Mouse (Mus musculus): ENCODE data around the gene Maz. TPM values are rescaled to one million over a fixed set of nuclear protein-coding genes. Genes with fewer than 3 reads are reported as not detected.

Maz gene
- polyA plus RNA-seq, 1 experiment from 2014 or later = 20.0 TPM

DNA sequence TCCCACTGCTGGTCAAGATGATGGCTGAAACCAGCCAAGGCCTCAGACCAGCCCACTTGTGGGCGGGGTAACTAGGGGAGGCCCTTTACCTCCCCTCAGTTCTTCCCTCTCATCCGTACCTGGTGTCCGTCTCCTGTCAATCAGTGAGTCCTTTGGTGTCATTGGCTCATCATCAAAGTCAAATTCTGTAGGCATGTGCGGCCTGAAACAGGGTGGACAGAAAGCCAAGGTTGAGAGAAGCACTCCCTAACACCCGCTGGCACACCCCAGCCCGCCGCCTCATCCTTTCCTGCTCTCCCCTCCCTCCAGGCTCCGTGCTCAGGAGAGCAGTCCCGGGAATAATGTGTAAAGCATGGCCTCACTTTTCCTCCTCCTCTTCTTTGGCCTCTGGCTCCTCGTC is 10.8 kb downstream of the Maz start:
- DNase-seq (peak; percentile 70), ATAC-seq (peak; percentile 27)
- Histone ChIP-seq H3K4me2 (ENCODE audit: low read depth, low read length) (peak overlapping the region; percentile 83), H3K36me3 (replicated peaks; ENCODE audit: insufficient read depth, low read length) (peaks cover 8% of the 10 kb centered on the region; the same call in 1 of the 2 replicates), H3K9ac (replicated peaks) (peak overlapping the region; percentile 72), H3K9me3 (ENCODE audit: low read length) (no peaks in the 10 kb centered on the region), H3K4me3 (ENCODE audit: low read depth, low read length) (peak overlapping the region; percentile 73), H3K27ac (ENCODE audit: low read depth) (peak overlapping the region; percentile 87), H3K4me1 (ENCODE audit: insufficient read depth) (peaks cover 38% of the 10 kb centered on the region), H3K27me3 (ENCODE audit: insufficient read depth, low read length) (no peaks in the 10 kb centered on the region)
- 6% methylated on average over 10 of the region's 10 CpGs for WGBS (ENCODE audit: insufficient replicate concordance)
- TF ChIP-seq CTCF (IDR thresholded peaks at IDR 0.05; ENCODE audit: low read depth) (no peak), EP300 (IDR thresholded peaks at IDR 0.05; ENCODE audit: low read depth) (no peak)

DNA sequence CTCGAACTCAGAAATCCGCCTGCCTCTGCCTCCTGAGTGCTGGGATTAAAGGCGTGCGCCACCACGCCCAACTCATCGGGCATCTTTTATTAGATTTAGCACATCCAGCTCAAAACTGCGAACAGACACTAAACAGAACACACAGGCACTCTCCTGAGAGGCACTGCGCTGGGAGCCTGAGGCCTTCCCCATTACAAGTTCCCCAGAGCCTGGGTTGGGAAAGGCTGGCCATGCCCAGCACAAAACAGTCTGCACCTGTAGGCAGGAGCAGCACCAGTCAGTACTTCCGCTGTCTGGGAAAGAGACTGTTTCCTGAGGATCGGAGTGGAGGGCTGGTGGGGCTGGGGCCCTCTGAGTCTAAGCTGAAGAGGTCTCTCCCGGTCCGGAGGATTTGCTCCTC is 11.8 kb downstream of the Maz start:
- Histone ChIP-seq H3K4me3 (ENCODE audit: low read depth, low read length) (no peak overlapping the region), H3K36me3 (replicated peaks; ENCODE audit: insufficient read depth, low read length) (peaks cover 8% of the 10 kb centered on the region; the same call in 1 of the 2 replicates), H3K9me3 (ENCODE audit: low read length) (no peaks in the 10 kb centered on the region), H3K9ac (replicated peaks) (no peak overlapping the region; the same call in 1 of the 2 replicates), H3K27ac (ENCODE audit: low read depth) (0 out of 2 replicates have a peak overlapping the region, but pooled peaks have one; percentile 3), H3K4me2 (ENCODE audit: low read depth, low read length) (peak overlapping the region; percentile 84; the same call in 1 of the 2 replicates), H3K4me1 (ENCODE audit: insufficient read depth) (peaks cover 35% of the 10 kb centered on the region), H3K27me3 (ENCODE audit: insufficient read depth, low read length) (no peaks in the 10 kb centered on the region)
- DNase-seq = no peak
- ATAC-seq = no peak
- WGBS (ENCODE audit: insufficient replicate concordance) = 91% methylated on average over 12 of the region's 12 CpGs
- TF ChIP-seq EP300 (IDR thresholded peaks at IDR 0.05; ENCODE audit: low read depth) (no peak), CTCF (IDR thresholded peaks at IDR 0.05; ENCODE audit: low read depth) (no peak)

DNA sequence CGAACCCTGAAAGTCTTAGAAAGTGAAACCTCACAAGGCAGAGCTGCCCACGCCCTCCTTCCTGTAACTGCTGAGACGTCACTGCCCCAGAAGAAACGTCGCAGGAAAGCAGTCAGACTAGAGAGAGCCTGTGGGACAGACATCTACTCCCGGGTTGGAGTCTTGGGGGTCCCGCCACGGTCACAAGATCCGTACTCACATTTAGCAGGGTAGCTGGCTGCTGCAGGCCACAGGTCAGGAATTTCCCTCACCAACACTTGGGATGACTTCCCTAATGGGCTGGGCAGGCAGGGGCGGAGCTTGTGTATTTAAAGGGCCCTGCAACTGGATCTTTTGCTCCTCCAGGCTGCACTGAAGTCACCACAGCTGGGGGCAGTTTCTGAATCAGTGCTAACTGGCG is 12.5 kb downstream of the Maz start, which contains the start of gene Mvp:
TSS of gene Mvp (minus strand) at position 302 of the 400 bp plus-strand sequence.
- Histone ChIP-seq H3K9me3 (ENCODE audit: low read length) (no peaks in the 10 kb centered on the region), H3K4me1 (ENCODE audit: insufficient read depth) (peaks cover 39% of the 10 kb centered on the region), H3K9ac (replicated peaks) (peak within 1 kb of the TSS; percentile 73), H3K4me2 (ENCODE audit: low read depth, low read length) (peak within 1 kb of the TSS; percentile 84), H3K4me3 (ENCODE audit: low read depth, low read length) (peak within 1 kb of the TSS; percentile 70), H3K27ac (ENCODE audit: low read depth) (peak within 1 kb of the TSS; percentile 87), H3K36me3 (replicated peaks; ENCODE audit: insufficient read depth, low read length) (peaks cover 8% of the 10 kb centered on the region; the same call in 1 of the 2 replicates), H3K27me3 (ENCODE audit: insufficient read depth, low read length) (no peaks in the 10 kb centered on the region)
- DNase-seq (peak; percentile 72), ATAC-seq (no peak)
- TF ChIP-seq EP300 (IDR thresholded peaks at IDR 0.05; ENCODE audit: low read depth) = no peak
- no peak for TF ChIP-seq CTCF (IDR thresholded peaks at IDR 0.05; ENCODE audit: low read depth)
- WGBS (ENCODE audit: insufficient replicate concordance) = 17% methylated on average over 11 of the region's 11 CpGs

DNA sequence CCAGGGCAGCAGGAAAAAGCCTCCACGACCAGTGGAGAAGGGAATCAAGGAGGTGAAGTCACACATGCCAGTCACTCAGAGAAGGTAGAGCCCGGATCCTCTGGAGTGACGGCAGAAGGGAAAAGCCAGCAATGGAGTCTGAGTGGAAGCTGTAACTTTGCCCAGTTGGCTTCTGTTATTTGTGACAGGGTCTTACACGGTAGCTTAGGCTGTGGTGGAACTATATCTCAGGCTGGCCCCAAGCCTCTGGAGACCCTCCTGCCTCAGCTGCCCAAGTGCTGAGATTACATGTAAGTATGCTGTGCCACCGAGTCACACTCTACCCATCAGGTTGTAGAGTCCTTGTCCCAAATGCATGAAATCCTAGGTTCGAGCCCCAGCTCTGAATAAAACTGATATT is 13.5 kb downstream of the Maz start:
- ATAC-seq (no peak), DNase-seq (no peak)
- Histone ChIP-seq H3K9ac (replicated peaks) (peak overlapping the region; percentile 73), H3K4me3 (ENCODE audit: low read depth, low read length) (peak overlapping the region; percentile 70), H3K4me2 (ENCODE audit: low read depth, low read length) (peak overlapping the region; percentile 84), H3K36me3 (replicated peaks; ENCODE audit: insufficient read depth, low read length) (peaks cover 8% of the 10 kb centered on the region; the same call in 1 of the 2 replicates), H3K9me3 (ENCODE audit: low read length) (no peaks in the 10 kb centered on the region), H3K27ac (ENCODE audit: low read depth) (no peak overlapping the region), H3K4me1 (ENCODE audit: insufficient read depth) (peaks cover 48% of the 10 kb centered on the region), H3K27me3 (ENCODE audit: insufficient read depth, low read length) (no peaks in the 10 kb centered on the region)
- WGBS (ENCODE audit: insufficient replicate concordance) = 88% methylated on average over 6 of the region's 6 CpGs
- TF ChIP-seq EP300 (IDR thresholded peaks at IDR 0.05; ENCODE audit: low read depth) (no peak), CTCF (IDR thresholded peaks at IDR 0.05; ENCODE audit: low read depth) (no peak)

DNA sequence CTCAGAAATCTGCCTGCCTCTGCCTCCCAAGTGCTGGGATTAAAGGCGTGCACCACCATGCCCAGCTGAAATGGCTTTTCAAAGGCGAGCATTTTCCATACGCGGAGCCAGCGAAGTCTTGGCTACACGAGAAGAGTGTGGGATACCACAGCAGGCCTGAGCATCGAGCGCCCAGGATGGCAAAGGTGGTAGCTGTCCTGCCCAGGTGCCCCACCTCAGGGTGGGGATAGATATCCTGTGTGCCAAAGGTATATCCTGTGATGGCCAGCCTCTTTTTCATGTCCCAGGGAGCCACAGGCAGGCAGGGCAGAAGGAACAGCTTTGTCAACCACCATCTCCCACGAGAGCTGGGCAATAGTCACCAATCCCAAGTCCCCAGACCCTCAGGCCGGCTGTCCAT is 14.0 kb downstream of the Maz start:
- Histone ChIP-seq H3K9me3 (ENCODE audit: low read length) (no peaks in the 10 kb centered on the region), H3K36me3 (replicated peaks; ENCODE audit: insufficient read depth, low read length) (peaks cover 8% of the 10 kb centered on the region; the same call in 1 of the 2 replicates), H3K4me2 (ENCODE audit: low read depth, low read length) (no peak overlapping the region), H3K27ac (ENCODE audit: low read depth) (no peak overlapping the region), H3K27me3 (ENCODE audit: insufficient read depth, low read length) (no peaks in the 10 kb centered on the region), H3K4me1 (ENCODE audit: insufficient read depth) (peaks cover 52% of the 10 kb centered on the region), H3K9ac (replicated peaks) (no peak overlapping the region), H3K4me3 (ENCODE audit: low read depth, low read length) (no peak overlapping the region)
- TF ChIP-seq CTCF (IDR thresholded peaks at IDR 0.05; ENCODE audit: low read depth) (no peak), EP300 (IDR thresholded peaks at IDR 0.05; ENCODE audit: low read depth) (no peak)
- ATAC-seq (no peak), DNase-seq (no peak)
- WGBS (ENCODE audit: insufficient replicate concordance) = 86% methylated on average over 10 of the region's 10 CpGs

DNA sequence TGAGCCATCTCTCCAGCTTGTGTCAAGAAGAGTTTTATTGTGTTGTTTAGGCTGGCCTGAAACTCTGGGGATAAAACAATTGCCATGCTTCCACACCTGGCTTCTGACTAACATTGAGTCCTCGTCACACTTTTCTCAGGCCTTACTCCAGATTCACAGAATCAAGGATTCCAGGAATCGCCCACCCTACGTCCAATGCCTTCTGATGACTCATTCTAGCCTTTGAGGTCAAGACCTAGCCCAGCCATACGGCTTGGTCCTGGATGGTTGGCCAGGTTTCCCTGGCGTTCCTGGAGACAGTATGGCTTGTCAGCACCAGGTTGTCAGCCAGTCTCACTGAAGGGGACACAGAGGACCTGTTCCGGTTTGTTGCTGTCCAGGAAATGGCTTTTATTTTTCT is 14.5 kb downstream of the Maz start:
- DNase-seq = no peak
- no peaks in the 10 kb centered on the region for H3K27me3 ChIP-seq (ENCODE audit: insufficient read depth, low read length)
- no peaks in the 10 kb centered on the region for H3K9me3 ChIP-seq (ENCODE audit: low read length)
- H3K4me2 ChIP-seq (ENCODE audit: low read depth, low read length) = no peak overlapping the region
- no peak overlapping the region for H3K4me3 ChIP-seq (ENCODE audit: low read depth, low read length)
- H3K9ac ChIP-seq (replicated peaks) = no peak overlapping the region
- no peak overlapping the region for H3K27ac ChIP-seq (ENCODE audit: low read depth)
- H3K4me1 ChIP-seq (ENCODE audit: insufficient read depth) = peaks cover 51% of the 10 kb centered on the region
- WGBS (ENCODE audit: insufficient replicate concordance) = 87% methylated on average over 6 of the region's 6 CpGs
- no peak for TF ChIP-seq CTCF (IDR thresholded peaks at IDR 0.05; ENCODE audit: low read depth)
- no peak for TF ChIP-seq EP300 (IDR thresholded peaks at IDR 0.05; ENCODE audit: low read depth)
- ATAC-seq = no peak
- peaks cover 8% of the 10 kb centered on the region; the same call in 1 of the 2 replicates for H3K36me3 ChIP-seq (replicated peaks; ENCODE audit: insufficient read depth, low read length)
